Mouse (Mus musculus) small intestine, adult 2 months (tissue): ENCODE data around the gene Etv1. TPM values are rescaled to one million over a fixed set of nuclear protein-coding genes. Genes with fewer than 3 reads are reported as not detected.
"Not testable (repeated sequence)": the region's sequence is repeated elsewhere in the genome, so short reads cannot be mapped to it uniquely, and the experiment has no call there.

Experiments used
- H3K27ac ChIP-seq: fragments of 200-500 bp; 2 replicates; pipeline ENCODE4 v1.5.1; 2012; ENCODE audit warnings: low read depth, low read length, control low read depth, inconsistent platforms; ENCODE audit not compliant: insufficient read depth
- H3K27me3 ChIP-seq: fragments of 200-500 bp; 2 replicates; pipeline ENCODE4 v1.6.1; 2012; ENCODE audit warnings: mild to moderate bottlenecking, moderate library complexity, low read length, inconsistent platforms; ENCODE audit not compliant: control insufficient read depth, insufficient read depth
- H3K36me3 ChIP-seq: fragments of 200-500 bp; 2 replicates; pipeline ENCODE4 v1.6.1; 2012; ENCODE audit warnings: mild to moderate bottlenecking, low read length, control low read depth, inconsistent platforms; ENCODE audit not compliant: control insufficient read depth, insufficient read depth
- H3K4me1 ChIP-seq: fragments of 200-500 bp; 2 replicates; pipeline ENCODE4 v1.6.1; 2012; ENCODE audit warnings: low read length, inconsistent platforms, mixed read lengths; ENCODE audit not compliant: control insufficient read depth, insufficient read depth, insufficient read length
- H3K4me3 ChIP-seq: fragments of 200-500 bp; 2 replicates; pipeline ENCODE4 v1.5.1; 2012; ENCODE audit warnings: low read depth, mild to moderate bottlenecking, control low read depth, inconsistent platforms, low read length, moderate library complexity
- CTCF ChIP-seq: fragments of 200-500 bp; IDR thresholded peaks from 2 replicates; pipeline ENCODE4 v1.5.1; 2012; ENCODE audit warnings: low read depth, mild to moderate bottlenecking, control low read depth, inconsistent platforms, low read length, moderate library complexity, mixed read lengths; ENCODE audit not compliant: insufficient replicate concordance, insufficient read length; ENCODE audit errors: extremely low read depth
- POLR2A ChIP-seq: fragments of 200-500 bp; IDR thresholded peaks from 2 replicates; pipeline ENCODE4 v1.6.1; 2012; ENCODE audit warnings: low read depth, mild to moderate bottlenecking, control low read depth, inconsistent platforms, low read length, moderate library complexity
- WGBS: fragments of 180-500 bp; shearing (Covaris S2); methylation state at CpG from one replicate; pipeline ENCODE4 v1.1.7; 2018; 5-methylcytosine and 5-hydroxymethylcytosine counted together
- polyA plus RNA-seq: library from polyadenylated mRNA; depleted of rRNA; stranded (reverse); fragments of >200 nt; gene quantifications from 2 replicates; pipeline ENCODE4 v1.2.3, GENCODE M21; 2012

Gene Etv1
- polyA plus RNA-seq, 1 experiment = 2.2 TPM

GRCm38 (mm10) chr12:38816235-38816634, 37.1 kb downstream of the Etv1 start:
- Histone ChIP-seq H3K4me3 (no peak overlapping the region), H3K27ac (no peak overlapping the region), H3K36me3 (no peaks in the 10 kb centered on the region), H3K27me3 (no peaks in the 10 kb centered on the region), H3K4me1 (no peaks in the 10 kb centered on the region)
- TF ChIP-seq POLR2A (no peak), CTCF (no peak)
- 92% methylated on average over 3 of the region's 3 CpGs for WGBS

- WGBS = 82% methylated on average over 2 of the region's 2 CpGs
- TF ChIP-seq CTCF = no peak
- TF ChIP-seq POLR2A = no peak
- H3K4me1 ChIP-seq = no peaks in the 10 kb centered on the region
- H3K27me3 ChIP-seq = no peaks in the 10 kb centered on the region
- H3K27ac ChIP-seq = no peak overlapping the region
- H3K36me3 ChIP-seq = no peaks in the 10 kb centered on the region
- H3K4me3 ChIP-seq = no peak overlapping the region
Measured at GRCm38 (mm10) chr12:38818320-38818719, 39.1 kb downstream of the Etv1 start.

GRCm38 (mm10) chr12:38820642-38821041, 41.5 kb downstream of the Etv1 start:
- WGBS = 34% methylated on average over 4 of the region's 4 CpGs
- TF ChIP-seq CTCF (no peak), POLR2A (no peak)
- Histone ChIP-seq H3K27ac (no peak overlapping the region), H3K4me1 (no peaks in the 10 kb centered on the region), H3K36me3 (no peaks in the 10 kb centered on the region), H3K4me3 (no peak overlapping the region), H3K27me3 (no peaks in the 10 kb centered on the region)

- Histone ChIP-seq H3K4me1 (no peaks in the 10 kb centered on the region), H3K27ac (no peak overlapping the region), H3K36me3 (no peaks in the 10 kb centered on the region), H3K4me3 (no peak overlapping the region), H3K27me3 (no peaks in the 10 kb centered on the region)
- no peak for TF ChIP-seq POLR2A
- no peak for TF ChIP-seq CTCF
- 92% methylated on average over 10 of the region's 10 CpGs for WGBS
Measured at GRCm38 (mm10) chr12:38824405-38824804, 45.2 kb downstream of the Etv1 start.

GRCm38 (mm10) chr12:38832981-38833380, 53.8 kb downstream of the Etv1 start:
- no peaks in the 10 kb centered on the region for H3K27me3 ChIP-seq
- H3K36me3 ChIP-seq = no peaks in the 10 kb centered on the region
- no peak overlapping the region for H3K4me3 ChIP-seq
- H3K27ac ChIP-seq = no peak overlapping the region
- no peaks in the 10 kb centered on the region for H3K4me1 ChIP-seq
- 93% methylated on average over 10 of the region's 10 CpGs for WGBS
- TF ChIP-seq CTCF (no peak), POLR2A (no peak)

GRCm38 (mm10) chr12:38834581-38834980, 55.4 kb downstream of the Etv1 start:
- no peak for TF ChIP-seq POLR2A
- no peak for TF ChIP-seq CTCF
- WGBS = 70% methylated on average over 4 of the region's 4 CpGs
- Histone ChIP-seq H3K36me3 (no peaks in the 10 kb centered on the region), H3K27ac (no peak overlapping the region), H3K4me1 (no peaks in the 10 kb centered on the region), H3K4me3 (no peak overlapping the region), H3K27me3 (no peaks in the 10 kb centered on the region)

GRCm38 (mm10) chr12:38834986-38835385, 55.8 kb downstream of the Etv1 start:
- not testable (repeated sequence) for H3K27me3 ChIP-seq, H3K27ac ChIP-seq, H3K4me1 ChIP-seq, H3K4me3 ChIP-seq, H3K36me3 ChIP-seq
- 93% methylated on average over 8 of the region's 8 CpGs for WGBS

- H3K27ac ChIP-seq = no peak overlapping the region
- H3K4me3 ChIP-seq = no peak overlapping the region
- H3K4me1 ChIP-seq = no peaks in the 10 kb centered on the region
- H3K27me3 ChIP-seq = no peaks in the 10 kb centered on the region
- WGBS = 37% methylated on average over 1 of the region's 1 CpGs
- no peak for TF ChIP-seq POLR2A
- no peak for TF ChIP-seq CTCF
- no peaks in the 10 kb centered on the region for H3K36me3 ChIP-seq
Measured at GRCm38 (mm10) chr12:38843801-38844295, 64.7 kb downstream of the Etv1 start.
